ENCODE assay signal across 13 mouse cellular contexts in genomic region chr14:47075010-47075677, GRCm38 (mm10).
DNase-seq lines count a peak whose midpoint lies in the region; ATAC-seq lines count a peak whose summit lies in the region.
"Had no signal": no experiment of that assay in that cellular context is flagged by ENCODE, and none has a peak within 500 bp of the region (broad histone marks: within the 10 kb centered on the region; RNA-seq: fewer than 3 reads in every experiment).

No protein-coding gene starts in this region.

- no peak for ATAC-seq in midbrain, embryonic 11.5 days (ENCODE audit: low FRiP score)
- no peak for ATAC-seq in midbrain, embryonic 16.5 days
- ATAC-seq: forebrain, embryonic 14.5 days had no signal

- H3K4me1 ChIP-seq in heart, embryonic 10.5 days = peaks cover 47% of the 10 kb centered on the region
- H3K4me1 ChIP-seq in midbrain, embryonic 11.5 days (ENCODE audit: control insufficient read depth, insufficient read depth, low read length) = no peaks in the 10 kb centered on the region
- H3K4me1 ChIP-seq in midbrain, embryonic 16.5 days (ENCODE audit: control insufficient read depth, insufficient read depth, low read length) = no peaks in the 10 kb centered on the region
- H3K4me1 ChIP-seq: embryonic facial prominence, embryonic 13.5 days; embryonic facial prominence, embryonic 15.5 days; forebrain, embryonic 12.5 days had no signal

- no peak overlapping the region for H3K4me3 ChIP-seq in heart, embryonic 10.5 days
- H3K4me3 ChIP-seq in midbrain, embryonic 11.5 days (ENCODE audit: low read depth, low read length) = no peak overlapping the region
- no peak overlapping the region for H3K4me3 ChIP-seq in midbrain, embryonic 16.5 days (ENCODE audit: low read depth, low read length)
- H3K4me3 ChIP-seq: embryonic facial prominence, embryonic 13.5 days; embryonic facial prominence, embryonic 15.5 days; erythroblast, embryonic 14.5 days; forebrain, embryonic 10.5 days; forebrain, embryonic 12.5 days had no signal

- intact Hi-C loops in heart, postnatal 10 days (cut with DNase I) = no loop called here

- peak; percentile 60 to 61 for DNase-seq in heart, adult 18-20 months
- DNase-seq in heart, adult 8-10 months (ENCODE audit: low spot score) = no peak
- peak; percentile 62 to 63 for DNase-seq in heart, postnatal 10 days
- no peak for DNase-seq in heart, embryonic 10.5 days (ENCODE audit: low spot score)
- peak; percentile 51 for DNase-seq in midbrain, embryonic 11.5 days (ENCODE audit: low spot score, missing footprints)
- DNase-seq: cerebellum, adult 9-11 months had no signal

- no peak overlapping the region for H3K27ac ChIP-seq in heart, embryonic 10.5 days
- no peak overlapping the region for H3K27ac ChIP-seq in midbrain, embryonic 11.5 days (ENCODE audit: low read depth, low read length)
- no peak overlapping the region for H3K27ac ChIP-seq in midbrain, embryonic 16.5 days (ENCODE audit: low read length)
- H3K27ac ChIP-seq: embryonic facial prominence, embryonic 13.5 days; embryonic facial prominence, embryonic 15.5 days; forebrain, embryonic 10.5 days; forebrain, embryonic 12.5 days had no signal

- H3K4me2 ChIP-seq in midbrain, embryonic 11.5 days = no peak overlapping the region
- no peak overlapping the region for H3K4me2 ChIP-seq in midbrain, embryonic 16.5 days (ENCODE audit: low read length)
- H3K4me2 ChIP-seq: embryonic facial prominence, embryonic 13.5 days; embryonic facial prominence, embryonic 15.5 days; forebrain, embryonic 12.5 days had no signal

- WGBS in heart, embryonic 10.5 days = 86% methylated on average over 14 of the region's 14 CpGs
- 88% methylated on average over 14 of the region's 14 CpGs for WGBS in midbrain, embryonic 11.5 days
- 91% methylated on average over 14 of the region's 14 CpGs for WGBS in midbrain, embryonic 16.5 days

- H3K9ac ChIP-seq in midbrain, embryonic 11.5 days (ENCODE audit: low read length) = no peak overlapping the region
- no peak overlapping the region for H3K9ac ChIP-seq in midbrain, embryonic 16.5 days (ENCODE audit: low read depth, low read length)
- H3K9ac ChIP-seq: embryonic facial prominence, embryonic 13.5 days; embryonic facial prominence, embryonic 15.5 days; forebrain, embryonic 12.5 days had no signal

- no peaks in the 10 kb centered on the region for H3K27me3 ChIP-seq in heart, embryonic 10.5 days (ENCODE audit: insufficient read depth, poor library complexity, severe bottlenecking)
- no peaks in the 10 kb centered on the region for H3K27me3 ChIP-seq in midbrain, embryonic 11.5 days (ENCODE audit: control insufficient read depth, insufficient read depth, low read length)
- no peaks in the 10 kb centered on the region for H3K27me3 ChIP-seq in midbrain, embryonic 16.5 days (ENCODE audit: control insufficient read depth, insufficient read depth, low read depth, low read length)
- H3K27me3 ChIP-seq: embryonic facial prominence, embryonic 13.5 days; embryonic facial prominence, embryonic 15.5 days; forebrain, embryonic 12.5 days had no signal

- H3K36me3 ChIP-seq in heart, embryonic 10.5 days = peaks cover 44% of the 10 kb centered on the region; the same call in 1 of the 2 replicates
- H3K36me3 ChIP-seq in midbrain, embryonic 11.5 days (ENCODE audit: control insufficient read depth, insufficient read depth, low read length) = no peaks in the 10 kb centered on the region; the same call in 1 of the 2 replicates
- no peaks in the 10 kb centered on the region for H3K36me3 ChIP-seq in midbrain, embryonic 16.5 days (ENCODE audit: control insufficient read depth, insufficient read depth, low read length)
- H3K36me3 ChIP-seq: forebrain, embryonic 12.5 days had no signal

- no peaks in the 10 kb centered on the region for H3K9me3 ChIP-seq in heart, embryonic 10.5 days
- no peaks in the 10 kb centered on the region for H3K9me3 ChIP-seq in midbrain, embryonic 11.5 days (ENCODE audit: control insufficient read depth, low read length)
- H3K9me3 ChIP-seq in midbrain, embryonic 16.5 days (replicated peaks; ENCODE audit: control insufficient read depth, low read length, poor library complexity, severe bottlenecking) = no peaks in the 10 kb centered on the region
- H3K9me3 ChIP-seq: embryonic facial prominence, embryonic 13.5 days; embryonic facial prominence, embryonic 15.5 days; forebrain, embryonic 10.5 days; forebrain, embryonic 12.5 days had no signal

Comparison
In these comparisons a context has a peak if more than half of its experiments do, and no peak if none do; other contexts are left out.
1. DNase-seq: peak in heart, adult 18-20 months (2 of 2), heart, postnatal 10 days (2 of 2) and midbrain, embryonic 11.5 days (single experiment); none in heart, adult 8-10 months (single experiment) and heart, embryonic 10.5 days (single experiment).